Mouse (Mus musculus) thymus, postnatal 4 days (tissue): ENCODE data around the gene B4galt2.

ENCODE experiments used
- DNase-seq: peaks from one replicate; pipeline ENCODE4 v3.0.0; 2021

The B4galt2 gene

DNA sequence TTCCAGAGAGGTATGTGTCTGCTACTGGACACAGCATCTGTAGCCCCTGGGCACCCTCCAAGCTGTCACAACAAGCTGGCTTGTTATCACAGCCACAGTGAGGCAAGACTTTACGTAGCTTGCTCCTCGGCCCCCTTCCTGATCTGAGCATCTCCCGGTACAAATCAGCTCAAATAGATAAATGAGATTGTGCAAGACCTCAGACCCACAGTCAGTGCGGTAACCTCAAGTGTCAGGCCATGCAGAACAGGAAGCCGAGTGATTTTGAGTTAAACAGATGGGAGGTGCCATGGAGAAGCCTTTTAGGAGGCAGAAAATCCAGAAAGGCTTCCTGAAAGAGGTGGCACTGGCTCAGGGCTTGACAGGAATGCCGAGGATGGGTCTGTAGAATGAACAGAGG lies 16.3 kb downstream of the B4galt2 start:
- DNase-seq: no peak

DNA sequence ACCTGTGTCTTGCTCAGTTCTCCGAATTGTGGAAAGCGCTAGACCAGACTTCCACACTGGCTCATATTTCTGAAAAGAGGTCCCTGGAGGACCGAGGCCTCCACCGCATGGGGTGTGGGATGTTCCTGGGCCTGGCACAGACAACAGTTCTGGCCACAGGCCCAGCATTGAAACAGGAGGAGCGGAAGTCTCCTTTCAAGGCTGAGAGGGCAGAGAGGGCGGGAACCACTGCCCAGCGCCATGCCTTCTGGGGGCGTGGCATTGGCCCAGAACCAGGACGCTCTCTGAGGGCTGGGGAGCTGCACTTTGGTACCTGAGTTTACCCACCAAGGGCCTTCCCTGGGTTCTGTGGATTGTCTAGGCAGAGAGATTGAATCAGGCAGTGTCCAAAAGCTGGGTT lies 17.2 kb downstream of the B4galt2 start:
- DNase-seq: no peak

DNA sequence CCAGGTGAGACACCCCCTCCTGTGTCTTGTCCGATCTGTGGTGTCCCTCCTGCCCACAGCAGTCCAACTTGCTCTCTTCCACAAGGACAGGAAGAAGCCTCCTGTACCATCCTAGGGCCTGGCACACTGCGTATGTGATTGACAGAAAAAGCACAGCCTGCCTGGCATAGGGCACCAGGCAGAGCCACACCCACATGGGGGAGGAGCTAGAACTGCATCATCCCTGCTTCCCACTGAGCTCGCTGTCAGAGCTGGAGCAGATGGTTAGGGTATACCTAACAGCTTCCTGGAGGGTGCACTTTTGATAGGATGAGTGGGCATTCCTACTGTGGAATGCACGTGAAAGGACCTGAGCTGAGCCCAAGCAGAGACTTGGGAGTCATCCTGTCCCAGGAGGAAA lies 20.5 kb downstream of the B4galt2 start:
- peak; percentile 53 for DNase-seq

DNA sequence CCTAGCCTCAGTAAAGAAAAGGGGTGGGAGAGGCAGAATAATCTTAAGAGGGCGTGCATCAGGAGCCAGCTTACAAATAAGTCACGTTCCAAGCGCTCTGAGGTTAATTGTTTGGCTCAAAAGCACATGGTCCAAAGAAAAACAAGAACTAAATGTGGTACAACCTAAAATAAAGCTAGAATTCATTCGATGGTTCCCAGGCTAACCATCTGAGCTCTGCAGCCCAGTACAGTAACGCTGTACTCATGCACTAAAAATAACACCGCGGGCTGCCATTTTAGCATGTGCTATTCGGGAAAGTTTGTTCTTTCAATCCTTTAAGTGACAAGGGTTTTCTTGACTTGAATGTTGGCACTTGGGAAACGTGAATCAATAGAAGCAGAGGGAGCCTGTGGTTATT lies 22.7 kb downstream of the B4galt2 start:
- no peak for DNase-seq

DNA sequence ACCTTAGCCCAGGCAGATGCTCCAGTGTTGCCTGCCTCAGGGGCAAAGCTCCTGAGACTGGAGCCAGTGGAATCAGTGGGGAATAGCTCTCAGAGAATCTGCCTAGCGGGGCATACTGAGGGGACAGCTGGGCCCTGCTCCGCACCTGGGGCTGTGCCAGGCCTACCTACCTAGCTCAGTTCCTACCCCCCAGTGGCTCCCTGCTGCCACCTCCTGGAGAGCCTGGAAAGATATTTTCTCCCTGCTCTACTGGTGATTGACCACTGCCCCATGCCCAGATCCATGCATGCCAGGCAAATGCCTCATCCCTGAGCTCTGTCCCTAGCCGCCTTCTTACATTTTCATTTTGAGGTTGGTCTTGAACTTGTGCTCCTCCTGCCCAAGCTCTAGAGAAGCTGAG lies 24.5 kb downstream of the B4galt2 start:
- DNase-seq: peak; percentile 86

DNA sequence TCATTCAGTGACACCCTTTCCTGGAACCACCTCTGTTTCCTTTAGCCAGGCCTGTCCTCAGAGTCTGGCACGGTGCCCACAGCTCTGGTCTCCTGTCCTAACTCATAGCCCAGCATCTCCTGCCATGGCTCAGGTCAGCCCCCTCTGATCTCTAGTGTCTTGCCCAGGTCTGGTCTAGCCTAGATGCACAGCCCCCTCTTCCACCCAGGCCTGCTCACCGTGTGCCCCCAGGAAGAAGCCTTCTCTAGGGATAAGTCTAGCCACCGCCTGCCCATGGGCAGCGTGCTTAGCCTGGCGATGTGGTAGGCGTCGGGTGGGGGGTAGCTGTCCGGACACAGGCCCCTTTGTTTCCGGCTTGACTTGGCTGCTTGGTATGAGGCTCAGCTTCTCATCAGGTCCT lies 28.1 kb downstream of the B4galt2 start:
- DNase-seq: no peak

DNA sequence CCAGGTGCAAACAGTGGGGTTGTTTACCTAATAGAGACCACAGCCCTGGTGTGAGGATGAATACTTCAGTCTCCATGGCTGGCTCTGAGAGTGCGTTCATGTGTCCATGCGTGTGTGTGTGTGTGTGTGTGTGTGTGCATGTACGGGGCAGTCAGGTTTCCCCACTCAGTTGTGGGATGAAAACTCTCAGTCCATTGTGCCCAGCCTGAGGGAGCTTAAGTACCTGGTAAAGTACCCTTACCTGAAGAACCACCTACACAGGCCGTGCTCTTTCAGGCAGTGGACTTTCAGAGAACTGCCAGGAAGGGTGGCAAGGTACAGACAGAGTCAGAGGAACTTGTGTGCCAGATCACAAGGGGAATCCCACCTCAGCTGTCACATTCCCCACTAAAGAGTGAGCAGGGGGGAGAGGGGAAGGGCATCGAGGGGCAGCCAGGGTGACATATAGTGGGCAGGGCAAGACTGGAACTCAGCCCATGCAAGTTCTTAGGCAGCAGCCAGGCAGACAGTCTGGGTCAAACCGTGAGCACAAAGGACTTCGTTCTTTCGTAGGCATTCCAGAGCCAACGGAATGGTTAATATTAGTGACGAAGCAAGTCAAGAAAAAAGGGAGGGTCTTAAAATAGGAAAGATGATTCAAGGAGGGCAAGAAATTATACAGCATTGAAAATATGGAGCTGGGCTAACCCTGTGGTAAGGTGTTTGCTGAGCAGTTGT lies 31.0 kb downstream of the B4galt2 start:
- DNase-seq: no peak

DNA sequence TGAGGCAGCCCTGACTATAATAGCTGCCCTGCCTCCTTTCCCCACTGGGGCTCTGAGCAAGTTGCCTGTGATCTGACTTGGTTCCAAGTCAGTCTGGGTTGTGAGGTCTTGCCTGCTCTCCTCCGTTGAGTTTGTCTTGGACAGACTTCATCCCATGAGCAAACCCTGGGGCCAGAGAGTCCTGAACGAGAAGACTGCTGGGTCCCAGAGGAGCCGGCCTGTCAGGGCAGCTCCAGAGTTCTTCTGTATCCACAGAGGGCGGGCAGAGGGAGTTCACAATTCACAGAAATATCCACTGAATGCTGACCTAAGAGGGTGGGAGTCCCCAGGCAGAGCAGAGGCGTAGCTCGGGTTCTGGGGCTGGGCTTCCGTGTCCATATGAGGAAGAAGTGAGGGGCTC lies 32.4 kb downstream of the B4galt2 start:
- no peak for DNase-seq

DNA sequence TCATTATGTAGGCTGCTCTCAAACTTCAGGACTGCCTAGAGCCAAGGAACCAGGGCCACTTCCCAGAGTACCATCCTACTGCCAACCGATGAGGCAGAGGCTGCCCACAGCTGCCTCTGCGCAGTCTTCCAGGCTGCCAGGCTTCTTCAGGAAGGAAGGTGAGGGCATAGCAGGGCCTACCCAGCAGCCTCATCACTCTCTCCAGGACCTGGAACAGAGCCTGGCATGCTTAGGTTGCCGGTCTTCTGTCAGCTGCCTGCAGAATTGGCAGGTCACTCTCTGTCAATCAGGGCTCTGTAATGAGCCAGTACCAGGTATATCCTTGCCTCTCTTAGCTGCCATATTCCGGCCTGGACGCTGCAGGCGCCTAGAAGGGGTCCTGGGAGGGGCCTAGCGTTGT lies 33.1 kb downstream of the B4galt2 start:
- DNase-seq: no peak

DNA sequence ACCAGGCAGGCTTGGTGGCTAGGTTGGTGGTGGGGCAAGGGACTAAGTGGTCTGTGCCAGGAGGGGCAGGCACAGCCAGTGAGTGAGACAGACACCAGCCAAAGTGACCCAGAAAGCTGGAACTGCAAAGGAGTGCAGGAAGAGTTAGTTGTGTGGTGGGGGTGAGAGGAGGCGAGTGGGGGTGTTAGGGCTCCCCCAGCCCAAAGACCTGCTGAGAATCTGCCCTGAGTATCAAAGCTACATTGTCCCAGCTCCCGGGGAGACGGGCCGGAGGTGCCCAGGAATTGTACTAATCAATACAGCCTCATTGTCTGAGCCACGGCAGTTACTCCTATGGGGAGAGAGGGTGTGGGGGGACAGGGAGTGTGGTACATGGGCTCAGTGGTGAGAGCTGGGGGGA lies 33.8 kb downstream of the B4galt2 start:
- no peak for DNase-seq

DNA sequence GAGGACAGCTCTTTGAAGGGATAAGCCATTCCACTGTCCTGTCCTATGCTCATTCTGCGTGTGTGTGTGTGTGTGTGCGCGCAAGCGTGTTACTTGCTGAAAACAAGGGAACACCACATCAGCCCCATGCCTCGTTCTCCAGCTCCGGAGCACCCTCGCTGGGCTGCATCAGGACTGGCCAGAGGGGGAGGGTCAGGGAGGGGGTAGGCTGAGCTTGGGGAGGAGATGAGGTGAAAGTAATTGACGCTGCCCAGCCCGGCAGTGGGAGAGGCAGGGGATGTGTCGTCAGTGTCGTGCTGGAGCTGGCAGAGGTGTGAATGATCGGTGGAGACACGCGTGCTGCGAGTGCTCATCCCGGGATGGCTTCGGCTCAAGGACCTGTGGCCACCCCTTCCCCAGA lies 34.2 kb downstream of the B4galt2 start:
- no peak for DNase-seq

DNA sequence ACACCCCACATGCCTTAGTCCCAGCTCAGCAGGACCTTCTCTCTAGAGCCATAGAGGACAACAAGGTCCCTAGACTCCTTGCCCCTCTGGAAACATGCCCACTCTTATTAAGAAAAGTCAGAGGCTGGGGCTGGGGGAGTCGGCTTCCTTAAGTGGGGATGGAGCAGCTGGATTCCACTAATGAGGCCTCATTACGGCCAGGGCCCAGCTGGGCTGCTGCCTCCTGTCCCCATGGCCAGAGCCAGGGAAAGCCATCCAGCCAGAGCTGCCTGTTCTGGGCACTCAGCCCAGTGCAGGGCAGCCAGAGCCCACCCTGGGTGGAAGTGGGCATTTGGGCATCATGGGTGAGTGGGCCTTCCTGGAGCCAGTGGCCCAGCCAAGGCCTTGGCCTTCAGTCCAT lies 36.3 kb downstream of the B4galt2 start:
- DNase-seq: no peak

DNA sequence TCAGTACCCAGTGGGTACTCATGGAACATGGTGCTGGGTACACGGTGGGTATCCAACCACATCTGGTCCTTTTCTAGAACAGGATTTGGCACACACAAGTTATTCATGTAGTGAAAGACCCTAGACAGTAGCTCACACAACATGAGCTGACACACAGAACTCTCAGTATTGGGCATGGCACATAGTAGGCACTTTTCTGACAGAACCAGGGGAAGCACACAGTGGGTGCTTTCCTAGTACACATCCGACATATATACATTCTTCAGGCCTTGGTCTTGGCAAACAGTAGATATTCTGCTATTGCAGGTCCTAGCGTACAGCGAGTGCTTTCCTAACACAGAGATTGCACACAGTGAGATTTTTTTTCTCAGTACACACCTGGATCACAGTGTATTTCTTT lies 37.0 kb downstream of the B4galt2 start:
- no peak for DNase-seq

DNA sequence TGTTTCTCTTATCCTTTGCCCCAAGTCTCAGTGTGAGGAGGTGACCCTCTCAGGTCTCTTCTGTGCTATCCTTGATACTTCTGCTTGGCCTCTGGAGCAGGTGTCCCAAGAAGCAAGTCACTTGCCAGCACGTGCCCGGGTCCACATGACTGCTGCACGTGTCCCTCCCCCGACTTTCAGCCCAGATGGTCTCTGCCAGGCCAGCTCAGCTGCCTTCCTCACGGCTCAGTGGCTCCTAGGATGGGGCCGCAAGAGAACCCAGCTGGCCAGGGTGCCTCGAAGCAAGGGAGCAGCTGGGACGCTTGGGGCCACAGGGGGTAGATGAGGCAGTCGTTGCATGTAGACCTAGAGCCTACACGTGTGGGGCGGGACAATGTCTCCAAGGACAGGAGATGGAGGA lies 38.0 kb downstream of the B4galt2 start:
- DNase-seq: no peak

DNA sequence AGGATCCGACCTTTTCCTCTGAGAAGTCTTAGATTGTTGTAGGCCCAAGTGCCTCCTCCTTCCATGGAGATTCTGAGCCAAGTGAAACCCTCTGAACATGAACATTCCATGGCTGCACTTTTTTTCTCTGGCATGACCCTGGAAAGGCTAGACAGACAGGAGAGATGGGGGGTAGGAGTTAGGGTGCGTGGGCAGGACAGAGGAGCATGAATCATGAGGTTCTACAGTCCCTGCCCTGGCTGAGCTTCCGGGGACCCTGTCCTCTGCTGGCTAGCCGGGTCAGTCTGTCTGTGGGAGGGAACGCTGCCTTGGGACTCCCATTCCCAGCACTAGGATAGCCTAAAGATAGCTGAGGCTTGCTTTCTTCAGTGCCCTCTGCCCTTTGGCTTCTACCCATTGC lies 38.8 kb downstream of the B4galt2 start:
- no peak for DNase-seq

DNA sequence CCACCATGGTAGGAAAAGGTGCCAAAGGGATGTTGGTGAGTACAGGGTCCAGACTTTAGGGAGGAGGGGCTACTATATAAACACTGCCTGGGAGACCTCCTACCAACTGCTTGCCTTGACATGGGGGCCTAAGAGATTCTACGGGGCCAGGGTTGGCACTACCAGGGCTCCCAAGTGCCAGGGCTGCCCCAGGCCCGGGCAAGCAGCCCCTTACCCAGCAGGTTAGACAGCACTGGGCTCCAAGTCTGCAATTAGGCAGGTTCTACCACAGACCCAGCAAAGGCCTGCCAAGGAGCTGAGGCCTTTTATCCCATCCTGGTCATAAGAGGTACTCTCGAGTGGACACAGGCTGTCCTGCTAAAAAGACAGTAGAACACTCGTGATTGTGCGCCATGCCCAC lies 40.2 kb downstream of the B4galt2 start:
- DNase-seq: no peak

DNA sequence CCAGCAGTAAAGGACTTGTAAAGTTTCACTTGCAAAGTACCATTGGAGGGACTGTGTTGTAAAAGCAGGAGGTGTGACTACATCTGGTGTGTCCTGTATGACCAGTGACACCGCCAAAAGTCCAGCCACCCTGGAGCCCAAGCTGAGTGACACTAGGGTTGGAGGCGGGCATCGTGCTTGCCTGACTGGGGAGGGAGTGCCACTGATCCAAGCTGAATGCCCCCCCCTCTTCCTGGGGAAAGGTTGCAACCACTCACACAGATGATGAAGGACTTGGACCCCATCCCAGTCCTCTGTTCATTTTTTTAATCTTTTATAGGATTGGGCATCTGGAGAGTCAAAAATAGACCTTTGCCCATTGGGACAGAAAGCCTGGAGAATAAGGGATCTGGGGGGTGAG lies 41.7 kb downstream of the B4galt2 start:
- no peak for DNase-seq

DNA sequence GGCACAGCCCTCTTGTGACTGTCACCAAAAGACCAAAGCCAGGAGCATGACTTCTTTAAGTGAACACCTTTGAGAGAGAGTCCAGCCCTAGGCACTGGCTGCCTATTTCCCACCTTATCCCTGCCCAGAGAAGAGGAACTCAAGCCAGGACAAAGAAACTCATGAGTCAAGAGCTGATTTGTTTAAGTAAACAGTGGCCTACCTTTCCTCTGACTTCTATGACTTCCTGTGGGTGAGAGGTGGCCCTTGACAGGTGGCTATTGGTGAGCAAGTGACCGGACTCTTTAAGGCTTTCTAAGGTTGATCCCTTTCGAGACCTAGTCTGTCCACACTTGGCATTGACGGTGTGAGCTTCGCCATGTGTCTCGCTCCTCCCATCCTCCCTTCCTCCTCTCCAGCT lies 42.5 kb downstream of the B4galt2 start:
- no peak for DNase-seq

DNA sequence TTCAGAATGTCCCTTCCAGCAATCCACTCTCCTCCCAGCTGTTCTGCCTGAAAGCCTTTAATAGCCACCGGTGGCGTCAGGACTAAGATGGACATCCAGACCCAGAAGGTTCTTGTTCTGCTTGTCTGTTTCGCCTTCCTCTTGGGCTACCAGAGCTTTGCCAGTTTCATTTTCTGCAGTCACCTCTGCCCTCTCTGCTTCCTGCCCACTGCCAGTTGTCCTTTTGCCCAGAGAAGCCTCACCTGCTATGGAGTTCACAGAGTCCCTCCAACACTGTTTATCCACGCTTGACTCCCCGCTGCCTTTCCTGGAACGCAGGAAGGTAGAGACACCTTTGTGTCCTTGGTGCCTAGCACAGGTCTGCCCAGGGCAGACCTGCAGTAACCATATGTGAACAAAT lies 43.9 kb downstream of the B4galt2 start:
- DNase-seq: no peak

DNA sequence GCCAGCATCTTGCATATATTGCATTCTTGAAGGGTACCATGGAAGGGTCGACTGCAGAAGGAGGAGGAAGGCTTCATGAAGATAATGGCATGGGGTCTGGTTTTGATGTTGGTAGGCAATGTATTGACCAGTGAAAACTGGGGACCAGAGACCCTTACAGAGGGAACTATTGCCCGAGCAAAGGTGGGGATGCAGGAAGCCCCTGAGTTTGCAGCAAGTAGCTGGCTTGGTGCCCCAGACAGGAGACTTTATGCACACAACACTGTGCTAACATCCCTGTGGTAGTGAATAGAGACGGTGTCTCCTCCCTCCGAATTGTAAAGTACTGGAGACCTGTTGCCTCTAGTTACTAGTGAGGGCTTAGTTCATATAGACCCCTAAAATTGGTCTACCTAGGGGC lies 46.0 kb downstream of the B4galt2 start:
- DNase-seq: no peak

DNA sequence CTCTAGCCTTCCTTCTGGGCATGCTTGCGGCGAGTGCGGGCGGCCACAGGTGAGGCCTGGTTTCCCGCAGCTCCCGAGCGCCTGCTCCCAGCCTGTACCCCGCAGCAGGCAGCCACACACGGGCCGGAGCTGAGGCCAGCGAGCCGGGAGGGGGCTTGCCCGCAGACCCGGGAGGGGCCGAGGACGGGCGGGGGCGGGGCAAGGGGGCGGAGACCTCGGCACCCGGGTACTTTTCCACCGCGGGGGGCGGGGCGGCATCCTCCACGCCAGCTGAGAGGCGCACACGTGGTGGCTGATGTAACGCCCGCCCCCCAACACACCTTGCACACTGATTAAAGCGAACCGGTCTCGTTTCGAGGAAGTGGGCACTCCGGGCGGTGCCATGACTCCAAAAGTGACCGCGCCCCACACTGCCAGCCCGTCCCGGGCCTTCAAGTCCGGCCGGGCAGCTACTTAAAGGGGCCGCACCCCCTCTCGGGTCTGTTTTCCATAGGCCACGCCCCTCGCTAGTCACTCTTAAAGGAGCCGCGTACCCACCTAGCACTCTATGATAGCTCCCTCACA lies 47.0 kb downstream of the B4galt2 start:
- DNase-seq: peak; percentile 94

DNA sequence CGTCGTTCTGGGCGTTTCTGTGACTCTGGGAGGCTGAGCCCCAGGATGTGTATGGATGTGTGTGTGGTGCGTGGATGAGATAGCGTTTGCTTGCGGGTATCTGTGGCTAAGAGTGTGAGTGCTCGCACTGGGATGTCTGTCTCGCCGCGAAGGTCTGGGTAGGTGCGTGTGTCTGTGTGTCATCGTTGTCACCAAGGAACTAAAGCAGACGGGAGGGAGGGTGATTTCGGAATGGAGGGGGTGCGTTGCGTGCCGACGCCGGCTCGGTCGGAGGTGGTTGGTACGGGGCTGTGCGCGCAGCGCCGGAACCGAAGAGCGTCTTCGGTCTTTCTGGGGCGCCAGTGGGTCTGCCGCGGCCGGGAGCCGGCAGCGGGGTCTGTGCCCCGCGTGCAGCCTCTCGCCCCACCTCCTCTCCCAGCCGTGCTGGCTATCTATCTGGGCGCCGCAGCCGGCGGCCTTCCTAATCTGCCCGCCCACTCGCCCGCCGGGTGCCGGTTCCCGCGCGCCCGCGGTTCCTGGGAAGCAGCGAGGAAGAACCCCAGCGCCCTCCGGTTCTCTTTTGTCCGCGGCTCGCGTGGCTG lies 47.7 kb downstream of the B4galt2 start:
- DNase-seq: peak; percentile 57

DNA sequence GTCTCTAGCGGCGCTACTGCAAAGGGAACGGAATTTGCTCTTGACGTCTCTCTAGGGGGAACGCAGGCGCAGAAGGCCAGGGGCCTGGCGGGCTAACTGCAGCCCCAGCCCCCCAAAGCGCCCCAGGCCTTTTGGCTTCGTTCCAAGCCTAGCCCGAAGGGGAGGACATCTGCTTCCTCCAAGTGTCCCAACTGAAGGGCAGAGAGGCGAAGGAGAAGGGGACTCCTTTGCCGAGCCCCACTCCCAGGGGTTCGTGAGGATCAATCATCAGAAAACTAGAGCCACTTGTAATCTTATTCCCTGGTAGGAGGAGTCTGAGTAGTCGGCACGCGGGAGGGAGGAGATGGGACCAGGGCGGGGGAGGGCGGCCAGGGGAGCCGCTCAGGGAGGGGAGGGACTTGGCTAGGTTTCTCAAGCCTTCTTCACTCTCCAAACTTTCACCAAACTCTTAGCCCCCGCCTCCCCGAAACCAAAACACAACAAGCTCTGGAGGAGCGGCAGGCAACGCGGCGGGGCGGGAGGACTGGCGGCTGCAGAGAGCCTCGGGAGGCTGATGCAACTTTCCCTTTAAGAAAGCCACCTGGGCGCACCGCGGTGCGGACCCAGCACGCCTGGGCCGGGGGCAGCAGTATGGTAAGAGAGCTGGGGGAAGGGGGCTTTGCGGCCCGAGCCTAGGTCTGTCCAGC lies 48.3 kb downstream of the B4galt2 start:
- peak; percentile 60 for DNase-seq

DNA sequence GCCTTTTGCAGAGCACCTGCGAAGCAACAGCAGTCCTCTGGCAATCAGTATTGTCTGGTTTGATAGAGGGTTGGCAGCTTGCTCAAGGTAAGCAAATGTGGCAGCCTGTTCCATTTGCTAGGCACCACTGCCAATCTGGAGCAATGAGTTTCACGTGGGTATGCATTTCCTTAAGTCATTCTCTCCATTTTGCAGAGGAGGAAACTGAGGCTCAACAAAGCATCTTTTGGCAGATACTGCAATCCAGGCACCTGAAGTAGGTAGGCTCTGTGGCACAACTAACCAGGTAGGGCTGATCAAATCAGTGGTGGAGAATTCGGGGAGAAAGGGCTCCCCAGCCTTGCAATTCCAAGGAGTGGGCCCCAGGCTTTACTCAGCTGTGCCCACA lies 48.8 kb downstream of the B4galt2 start, which contains the start of gene Slc6a9:
Gene Slc6a9 (plus strand): TSS at position 50 of the 388 bp plus-strand sequence.
- no peak for DNase-seq
